Mouse (Mus musculus): Measurements from ENCODE around the gene Cdkal1. TPM values are rescaled to one million over a fixed set of nuclear protein-coding genes. Genes with fewer than 3 reads are reported as not detected.

The Cdkal1 gene
- polyA plus RNA-seq, 2 experiments = 10.8 to 29.8 TPM

DNA sequence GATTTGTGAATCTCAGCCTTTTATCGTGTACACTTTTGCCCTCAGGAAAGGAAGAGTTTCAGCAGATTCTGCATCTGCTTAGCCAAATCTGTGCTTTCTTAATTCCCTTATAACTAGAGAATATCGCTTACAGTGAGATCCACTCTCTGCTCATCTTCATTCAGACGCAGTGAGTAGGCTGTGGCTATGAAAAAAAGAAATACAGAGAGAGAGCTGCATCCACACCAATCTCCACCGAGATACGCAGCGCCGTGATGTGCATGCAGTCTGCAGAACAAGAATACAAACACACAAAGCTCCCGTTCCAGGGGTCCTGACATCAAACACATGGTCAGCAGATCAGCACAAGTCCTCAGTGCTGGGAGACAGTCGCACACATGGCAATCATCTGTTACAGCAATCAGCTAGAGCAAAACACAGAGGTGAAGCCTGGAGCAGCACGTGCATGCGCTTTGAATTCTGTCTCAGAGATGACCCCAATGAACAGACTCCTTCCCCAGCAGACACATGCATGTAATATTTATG, 199.6 kb downstream of the Cdkal1 start:
- Histone ChIP-seq H3K9me3 (ENCODE audit: control insufficient read depth, low read length) (no peaks in the 10 kb centered on the region), H3K4me1 (ENCODE audit: control insufficient read depth, insufficient read depth, low read length) (no peaks in the 10 kb centered on the region), H3K4me2 (replicated peaks; ENCODE audit: low read depth, low read length, severe bottlenecking) (no peak overlapping the region), H3K27me3 (ENCODE audit: control insufficient read depth, insufficient read depth, low read length) (no peaks in the 10 kb centered on the region), H3K36me3 (ENCODE audit: control insufficient read depth, insufficient read depth, low read length) (no peaks in the 10 kb centered on the region), H3K4me3 (replicated peaks; ENCODE audit: low read length) (no peak overlapping the region), H3K27ac (replicated peaks; ENCODE audit: low read depth, low read length) (no peak overlapping the region), H3K9ac (ENCODE audit: low read depth, low read length, severe bottlenecking) (no peak overlapping the region)
- no peak for DNase-seq (ENCODE audit: low spot score)
- ATAC-seq (ENCODE audit: low FRiP score, low read depth) = no peak
- no peak for TF ChIP-seq POLR2A (IDR thresholded peaks at IDR 0.05; ENCODE audit: borderline replicate concordance, extremely low read depth, insufficient read depth, insufficient read length)
- 62% methylated on average over 11 of the region's 11 CpGs for WGBS

DNA sequence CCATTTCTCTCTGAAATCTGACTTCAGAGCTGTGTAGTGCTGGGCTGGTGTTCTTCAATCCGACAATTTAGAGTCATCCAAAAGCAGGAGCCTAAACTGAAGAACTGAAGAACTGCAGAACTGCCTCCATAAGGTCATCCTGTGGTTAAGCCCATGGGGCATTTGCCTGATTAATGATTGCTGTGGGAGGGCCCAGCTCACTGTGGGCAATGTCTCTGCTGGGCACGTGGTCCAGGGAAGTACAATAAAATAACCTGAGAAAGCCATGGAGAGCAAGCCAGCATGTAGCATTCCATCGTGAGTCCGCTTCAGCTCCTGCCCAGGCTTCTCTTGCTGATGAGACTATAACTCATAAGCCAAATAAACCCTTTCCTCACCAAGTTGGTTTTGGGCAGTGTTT, 202.1 kb downstream of the Cdkal1 start:
- Histone ChIP-seq H3K4me2 (replicated peaks; ENCODE audit: low read depth, low read length, severe bottlenecking) (no peak overlapping the region), H3K4me3 (replicated peaks; ENCODE audit: low read length) (no peak overlapping the region), H3K27me3 (ENCODE audit: control insufficient read depth, insufficient read depth, low read length) (no peaks in the 10 kb centered on the region), H3K4me1 (ENCODE audit: control insufficient read depth, insufficient read depth, low read length) (no peaks in the 10 kb centered on the region), H3K36me3 (ENCODE audit: control insufficient read depth, insufficient read depth, low read length) (no peaks in the 10 kb centered on the region), H3K9ac (ENCODE audit: low read depth, low read length, severe bottlenecking) (no peak overlapping the region), H3K9me3 (ENCODE audit: control insufficient read depth, low read length) (no peaks in the 10 kb centered on the region), H3K27ac (replicated peaks; ENCODE audit: low read depth, low read length) (no peak overlapping the region)
- DNase-seq (ENCODE audit: low spot score) (no peak), ATAC-seq (ENCODE audit: low FRiP score, low read depth) (no peak)
- no peak for TF ChIP-seq POLR2A (IDR thresholded peaks at IDR 0.05; ENCODE audit: borderline replicate concordance, extremely low read depth, insufficient read depth, insufficient read length)
- WGBS = 55% methylated on average over 4 of the region's 4 CpGs

DNA sequence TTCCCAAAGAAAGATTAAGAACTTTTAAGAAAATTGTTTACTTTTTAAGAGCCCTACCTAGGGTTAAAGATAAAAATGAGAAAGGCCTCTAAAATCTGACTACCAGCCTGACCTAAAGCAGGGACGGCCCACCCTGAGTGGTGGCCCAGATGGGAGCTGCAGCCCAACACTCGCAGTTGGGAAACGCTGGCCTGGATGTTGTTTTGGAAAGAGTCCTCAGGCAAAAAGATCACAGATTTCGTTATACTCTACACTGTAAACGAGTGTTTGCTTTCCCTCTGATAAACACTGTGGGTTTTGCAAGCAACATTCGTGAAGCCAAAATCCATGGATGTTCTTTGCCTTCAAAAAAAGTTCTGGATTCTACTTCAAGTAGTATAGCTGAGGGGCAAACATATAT, 202.7 kb downstream of the Cdkal1 start:
- WGBS = 62% methylated on average over 6 of the region's 6 CpGs
- ATAC-seq (ENCODE audit: low FRiP score, low read depth) (no peak), DNase-seq (ENCODE audit: low spot score) (no peak)

DNA sequence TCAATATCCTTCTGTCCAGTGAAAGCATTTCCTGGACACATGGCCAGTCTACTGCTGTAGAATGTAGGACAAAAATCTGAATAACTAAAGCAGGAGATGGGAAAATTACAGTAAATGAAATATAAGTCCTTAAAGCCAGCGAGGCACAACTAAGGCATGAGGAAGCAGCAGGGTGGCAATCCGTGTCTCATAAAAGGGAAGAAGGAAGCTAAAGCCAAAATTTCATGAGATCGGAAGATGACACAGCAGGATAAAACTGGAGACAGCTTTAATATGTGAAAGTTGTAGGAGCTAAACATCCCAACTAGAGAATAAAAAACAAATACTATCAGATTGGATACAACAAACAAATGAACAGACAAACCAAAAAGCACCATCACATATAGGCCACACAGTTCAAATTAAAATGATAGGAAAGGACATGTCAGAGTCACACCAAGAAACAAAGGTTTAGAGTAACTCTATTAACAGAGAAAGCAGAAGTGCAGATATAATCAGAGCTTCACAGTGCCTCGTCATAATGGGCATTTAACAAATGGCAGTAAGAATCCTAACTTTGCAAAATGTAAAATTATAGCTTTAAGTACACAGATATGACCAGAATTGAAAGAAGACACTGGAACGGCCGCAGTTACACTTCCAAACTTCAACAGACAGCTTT, 204.8 kb downstream of the Cdkal1 start:
- H3K4me2 ChIP-seq (replicated peaks; ENCODE audit: low read depth, low read length, severe bottlenecking) = no peak overlapping the region
- H3K4me1 ChIP-seq (ENCODE audit: control insufficient read depth, insufficient read depth, low read length) = no peaks in the 10 kb centered on the region
- no peak for TF ChIP-seq POLR2A (IDR thresholded peaks at IDR 0.05; ENCODE audit: borderline replicate concordance, extremely low read depth, insufficient read depth, insufficient read length)
- 82% methylated on average over 6 of the region's 6 CpGs for WGBS
- ATAC-seq (ENCODE audit: low FRiP score, low read depth) (no peak), DNase-seq (ENCODE audit: low spot score) (no peak)
- H3K36me3 ChIP-seq (ENCODE audit: control insufficient read depth, insufficient read depth, low read length) = no peaks in the 10 kb centered on the region
- H3K9me3 ChIP-seq (ENCODE audit: control insufficient read depth, low read length) = no peaks in the 10 kb centered on the region
- H3K4me3 ChIP-seq (replicated peaks; ENCODE audit: low read length) = no peak overlapping the region
- H3K27me3 ChIP-seq (ENCODE audit: control insufficient read depth, insufficient read depth, low read length) = no peaks in the 10 kb centered on the region
- no peak overlapping the region for H3K27ac ChIP-seq (replicated peaks; ENCODE audit: low read depth, low read length)
- H3K9ac ChIP-seq (ENCODE audit: low read depth, low read length, severe bottlenecking) = no peak overlapping the region

More for the DNA sequence above, 202.7 kb downstream of the Cdkal1 start:
- Histone ChIP-seq H3K27ac (replicated peaks; ENCODE audit: low read depth, low read length) (no peak overlapping the region), H3K36me3 (ENCODE audit: control insufficient read depth, insufficient read depth, low read length) (no peaks in the 10 kb centered on the region), H3K4me2 (replicated peaks; ENCODE audit: low read depth, low read length, severe bottlenecking) (no peak overlapping the region), H3K9me3 (ENCODE audit: control insufficient read depth, low read length) (no peaks in the 10 kb centered on the region), H3K9ac (ENCODE audit: low read depth, low read length, severe bottlenecking) (no peak overlapping the region), H3K27me3 (ENCODE audit: control insufficient read depth, insufficient read depth, low read length) (no peaks in the 10 kb centered on the region), H3K4me3 (replicated peaks; ENCODE audit: low read length) (no peak overlapping the region), H3K4me1 (ENCODE audit: control insufficient read depth, insufficient read depth, low read length) (no peaks in the 10 kb centered on the region)
- no peak for TF ChIP-seq POLR2A (IDR thresholded peaks at IDR 0.05; ENCODE audit: borderline replicate concordance, extremely low read depth, insufficient read depth, insufficient read length)

DNA sequence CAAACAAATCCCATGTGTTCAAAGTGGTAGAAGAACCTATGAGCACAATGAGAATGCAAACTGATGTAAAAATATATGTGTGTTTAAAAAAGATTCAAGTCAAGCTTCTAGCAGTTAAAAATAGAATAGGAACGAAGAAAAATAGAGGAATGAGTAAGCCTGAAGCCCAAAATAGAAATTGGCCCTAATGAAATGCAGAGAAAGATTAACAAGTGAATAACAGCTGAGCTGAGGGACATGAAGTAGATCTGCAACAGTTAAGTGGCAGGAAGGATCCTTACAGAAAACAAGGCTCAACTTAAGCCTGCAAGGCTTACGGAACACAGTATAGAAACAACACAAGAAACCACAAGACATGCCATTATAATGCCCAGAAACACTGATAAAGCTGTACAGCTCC, 205.9 kb downstream of the Cdkal1 start:
- ATAC-seq (ENCODE audit: low FRiP score, low read depth) = no peak
- Histone ChIP-seq H3K27ac (replicated peaks; ENCODE audit: low read depth, low read length) (no peak overlapping the region), H3K4me2 (replicated peaks; ENCODE audit: low read depth, low read length, severe bottlenecking) (no peak overlapping the region), H3K4me1 (ENCODE audit: control insufficient read depth, insufficient read depth, low read length) (no peaks in the 10 kb centered on the region), H3K9me3 (ENCODE audit: control insufficient read depth, low read length) (no peaks in the 10 kb centered on the region), H3K9ac (ENCODE audit: low read depth, low read length, severe bottlenecking) (no peak overlapping the region), H3K36me3 (ENCODE audit: control insufficient read depth, insufficient read depth, low read length) (no peaks in the 10 kb centered on the region), H3K4me3 (replicated peaks; ENCODE audit: low read length) (no peak overlapping the region), H3K27me3 (ENCODE audit: control insufficient read depth, insufficient read depth, low read length) (no peaks in the 10 kb centered on the region)
- no peak for DNase-seq (ENCODE audit: low spot score)
- TF ChIP-seq POLR2A (IDR thresholded peaks at IDR 0.05; ENCODE audit: borderline replicate concordance, extremely low read depth, insufficient read depth, insufficient read length) = no peak
- 67% methylated on average over 2 of the region's 2 CpGs for WGBS

Data from limb, embryonic 14.5 days (tissue).